Mouse (Mus musculus) bone marrow, adult 2 months (tissue): ENCODE data around the gene Rbm43.

Source experiments
- CTCF ChIP-seq: fragments of 200-500 bp; IDR thresholded peaks from 2 replicates; pipeline ENCODE4 v1.5.1; 2011; ENCODE audit warnings: low read length, control low read depth; ENCODE audit not compliant: control insufficient read depth, insufficient read depth
- POLR2A ChIP-seq: fragments of 200-500 bp; IDR thresholded peaks from 2 replicates; pipeline ENCODE4 v1.6.1; 2011; ENCODE audit warnings: low read depth, mild to moderate bottlenecking, control low read depth, low read length, borderline replicate concordance; ENCODE audit not compliant: control insufficient read depth

DNA sequence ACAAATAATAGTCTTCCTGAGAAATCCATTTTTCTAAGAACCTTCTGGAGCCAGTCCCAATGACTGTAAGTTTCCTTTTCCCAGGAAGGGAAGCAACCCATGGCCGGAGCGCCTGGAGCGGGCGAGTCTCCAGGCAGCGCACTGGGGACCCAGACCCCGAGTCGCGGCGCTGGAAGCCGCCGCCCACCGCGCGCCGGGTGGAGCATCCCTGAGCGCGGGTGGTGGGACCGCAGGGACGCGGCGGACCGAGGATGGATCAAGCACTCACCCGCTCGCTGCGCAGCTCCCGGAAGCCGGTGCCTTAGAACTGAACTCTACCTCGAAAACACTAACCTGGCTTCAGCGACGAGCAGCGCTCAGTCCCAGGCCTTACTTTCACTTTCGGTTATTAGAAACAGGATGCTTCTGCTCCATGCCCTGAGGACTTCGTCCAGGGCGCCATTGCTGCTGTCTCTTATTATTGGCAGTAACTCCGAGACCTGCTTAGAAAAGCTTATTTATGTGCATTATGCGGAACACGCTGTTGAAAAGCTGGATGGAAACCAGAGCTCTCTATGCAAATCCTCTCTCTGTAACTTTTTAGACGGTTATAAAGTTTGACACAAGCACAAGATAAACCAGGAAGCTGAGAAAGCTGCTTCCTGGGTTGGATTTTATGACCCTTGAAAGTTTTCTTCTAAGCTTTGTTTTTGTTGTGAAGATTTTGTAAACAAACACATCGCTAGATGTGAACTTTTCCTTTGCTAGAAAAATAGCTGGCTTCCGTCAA, 37.9 kb upstream of the Rbm43 start:
- TF ChIP-seq CTCF (no peak), POLR2A (peak; percentile 65; the same call in 1 of the 2 replicates)
